Comparison of ENCODE assay signal across 21 mouse cellular contexts in the genomic region with DNA sequence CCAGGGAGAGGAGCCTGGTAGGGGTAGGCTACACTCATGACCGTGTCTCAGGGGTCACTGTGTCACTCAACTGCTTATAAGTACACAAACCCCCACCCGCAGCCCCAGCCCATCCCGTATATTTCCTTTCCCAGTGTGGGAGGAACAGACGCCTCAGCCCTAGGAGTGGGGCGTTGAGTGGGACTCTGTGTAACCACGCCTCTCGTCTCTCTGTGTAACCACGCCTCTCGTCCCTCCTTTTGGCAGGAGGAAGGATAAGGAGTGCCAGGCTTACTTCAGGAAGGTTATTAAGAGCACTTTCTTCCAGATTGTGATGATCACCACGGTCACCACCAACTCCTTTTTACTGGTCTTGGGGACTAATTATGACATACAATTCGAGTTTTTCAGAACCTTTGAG. TPM values are rescaled to one million over a fixed set of nuclear protein-coding genes. Genes with fewer than 3 reads are reported as not detected.
DNase-seq lines count a peak whose midpoint lies in the region; ATAC-seq and TF ChIP-seq lines count a peak whose summit lies in the region.
"Had no signal": no experiment of that assay in that cellular context is flagged by ENCODE, and none has a peak within 500 bp of the region (broad histone marks: within the 10 kb centered on the region; RNA-seq: fewer than 3 reads in every experiment).

No protein-coding gene starts in this region.

- TF ChIP-seq EP300 in heart, postnatal 0 days (IDR thresholded peaks at IDR 0.05; ENCODE audit: low read depth): no peak

- WGBS in heart, postnatal 0 days: 58% methylated on average over 11 of the region's 11 CpGs
- 35% methylated on average over 11 of the region's 11 CpGs for WGBS in lung, embryonic 16.5 days
- 53% methylated on average over 11 of the region's 11 CpGs for WGBS in stomach, embryonic 14.5 days
- 82% methylated on average over 11 of the region's 11 CpGs for WGBS in midbrain, embryonic 16.5 days

- H3K27me3 ChIP-seq in heart, postnatal 0 days (ENCODE audit: control insufficient read depth, insufficient read depth, low read length): no peaks in the 10 kb centered on the region
- no peaks in the 10 kb centered on the region for H3K27me3 ChIP-seq in lung, embryonic 16.5 days (ENCODE audit: control insufficient read depth, insufficient read depth, low read depth, low read length)
- H3K27me3 ChIP-seq in stomach, embryonic 14.5 days (ENCODE audit: control insufficient read depth, insufficient read depth, low read length): no peaks in the 10 kb centered on the region
- H3K27me3 ChIP-seq in midbrain, embryonic 16.5 days (ENCODE audit: control insufficient read depth, insufficient read depth, low read depth, low read length): no peaks in the 10 kb centered on the region

- ATAC-seq in heart, postnatal 0 days (ENCODE audit: insufficient read depth, low read depth): no peak
- peak; percentile 82 for ATAC-seq in lung, embryonic 16.5 days (ENCODE audit: low read depth)
- ATAC-seq in stomach, embryonic 14.5 days (ENCODE audit: insufficient number of reproducible peaks, insufficient read depth, low FRiP score, low read depth): peak; percentile 74; the same call in 1 of the 2 replicates
- no peak for ATAC-seq in midbrain, embryonic 16.5 days
- ATAC-seq: hindbrain, postnatal 0 days; liver, postnatal 0 days had no signal

- no peak overlapping the region for H3K4me3 ChIP-seq in heart, postnatal 0 days (ENCODE audit: low read depth, low read length)
- H3K4me3 ChIP-seq in lung, embryonic 16.5 days (ENCODE audit: low read length): no peak overlapping the region
- no peak overlapping the region for H3K4me3 ChIP-seq in stomach, embryonic 14.5 days (ENCODE audit: low read depth, low read length)
- H3K4me3 ChIP-seq in midbrain, embryonic 16.5 days (ENCODE audit: low read depth, low read length): no peak overlapping the region
- H3K4me3 ChIP-seq: heart, embryonic 10.5 days had no signal

- peak; percentile 10 for DNase-seq in heart, postnatal 0 days (ENCODE audit: low spot score)
- no peak for DNase-seq in heart, adult 9 months (ENCODE audit: low spot score in 2 of 2)
- DNase-seq in kidney, postnatal 4 days: peak; percentile 12 to 30
- no peak for DNase-seq in kidney, postnatal 36 days
- DNase-seq in cerebellum, adult 11 months: no peak
- DNase-seq: cerebellum, postnatal 10 days; gastrocnemius, postnatal 10 days; kidney, postnatal 25 days; liver; liver, postnatal 0 days; thymus, adult 18-20 months had no signal

- H3K27ac ChIP-seq in heart, postnatal 0 days (ENCODE audit: low read depth): no peak overlapping the region
- H3K27ac ChIP-seq in lung, embryonic 16.5 days (ENCODE audit: low read length): no peak overlapping the region
- H3K27ac ChIP-seq in stomach, embryonic 14.5 days (ENCODE audit: low read length): no peak overlapping the region
- no peak overlapping the region for H3K27ac ChIP-seq in midbrain, embryonic 16.5 days (ENCODE audit: low read length)
- H3K27ac ChIP-seq: heart, embryonic 10.5 days; hindbrain, postnatal 0 days had no signal

- no peak overlapping the region for H3K9ac ChIP-seq in heart, postnatal 0 days (replicated peaks; ENCODE audit: low read depth, low read length)
- no peak overlapping the region for H3K9ac ChIP-seq in lung, embryonic 16.5 days (ENCODE audit: low read length)
- H3K9ac ChIP-seq in stomach, embryonic 14.5 days (replicated peaks; ENCODE audit: low read depth, low read length): no peak overlapping the region
- no peak overlapping the region for H3K9ac ChIP-seq in midbrain, embryonic 16.5 days (ENCODE audit: low read depth, low read length)
- H3K9ac ChIP-seq: liver, postnatal 0 days had no signal

- no peaks in the 10 kb centered on the region for H3K9me3 ChIP-seq in heart, postnatal 0 days (replicated peaks; ENCODE audit: control insufficient read depth, low read length)
- H3K9me3 ChIP-seq in lung, embryonic 16.5 days (ENCODE audit: control insufficient read depth, low read length): peaks cover 2% of the 10 kb centered on the region; the same call in 1 of the 2 replicates
- H3K9me3 ChIP-seq in stomach, embryonic 14.5 days (ENCODE audit: control insufficient read depth, low read depth, low read length): no peaks in the 10 kb centered on the region
- no peaks in the 10 kb centered on the region for H3K9me3 ChIP-seq in midbrain, embryonic 16.5 days (replicated peaks; ENCODE audit: control insufficient read depth, low read length, poor library complexity, severe bottlenecking)
- H3K9me3 ChIP-seq: heart, embryonic 10.5 days had no signal

- no peak for TF ChIP-seq CTCF in heart, postnatal 0 days (IDR thresholded peaks at IDR 0.05; ENCODE audit: low read depth)

- H3K4me2 ChIP-seq in heart, postnatal 0 days (ENCODE audit: low read depth, low read length): no peak overlapping the region
- H3K4me2 ChIP-seq in lung, embryonic 16.5 days (ENCODE audit: low read depth, low read length): peak overlapping the region; percentile 27; the same call in 1 of the 2 replicates
- H3K4me2 ChIP-seq in stomach, embryonic 14.5 days (replicated peaks; ENCODE audit: low read depth, low read length): no peak overlapping the region
- no peak overlapping the region for H3K4me2 ChIP-seq in midbrain, embryonic 16.5 days (ENCODE audit: low read length)

- H3K36me3 ChIP-seq in heart, postnatal 0 days (replicated peaks; ENCODE audit: control insufficient read depth, insufficient read depth, low read length): no peaks in the 10 kb centered on the region
- no peaks in the 10 kb centered on the region for H3K36me3 ChIP-seq in lung, embryonic 16.5 days (ENCODE audit: control insufficient read depth, insufficient read depth, low read length)
- no peaks in the 10 kb centered on the region for H3K36me3 ChIP-seq in stomach, embryonic 14.5 days (ENCODE audit: control insufficient read depth, insufficient read depth, low read length)
- no peaks in the 10 kb centered on the region for H3K36me3 ChIP-seq in midbrain, embryonic 16.5 days (ENCODE audit: control insufficient read depth, insufficient read depth, low read length)
- H3K36me3 ChIP-seq: heart, embryonic 10.5 days had no signal

- H3K4me1 ChIP-seq in heart, postnatal 0 days (ENCODE audit: control insufficient read depth, insufficient read depth): no peaks in the 10 kb centered on the region
- no peaks in the 10 kb centered on the region for H3K4me1 ChIP-seq in lung, embryonic 16.5 days (replicated peaks; ENCODE audit: control insufficient read depth, insufficient read depth, low read length)
- H3K4me1 ChIP-seq in stomach, embryonic 14.5 days (ENCODE audit: control insufficient read depth, insufficient read depth, low read length): no peaks in the 10 kb centered on the region
- no peaks in the 10 kb centered on the region for H3K4me1 ChIP-seq in midbrain, embryonic 16.5 days (ENCODE audit: control insufficient read depth, insufficient read depth, low read length)
- H3K4me1 ChIP-seq: heart, embryonic 10.5 days had no signal

RNA-seq across cellular contexts. Expression of gene Catsper3, which starts 1.8 kb away (rescaled TPM):
- not detected in 2 replicates for total RNA-seq in heart, postnatal 0 days (2014; rRNA removed; ENCODE audit: low replicate concordance)
- 0.08 and 0.11 TPM in 2 replicates for polyA plus RNA-seq in heart, postnatal 0 days (2015; fragmentation: Nextera tagmentation; extraction: Ambion mirVana)
- not detected in 2 replicates for polyA plus RNA-seq in lung, embryonic 16.5 days (2015; fragmentation: Nextera tagmentation; extraction: Ambion mirVana)
- polyA plus RNA-seq in stomach, embryonic 14.5 days (2014; fragmentation: Nextera tagmentation; extraction: Ambion mirVana): 0.43 TPM in 1 of 2 replicates, not detected in the other
- polyA plus RNA-seq in midbrain, embryonic 16.5 days (2015; fragmentation: Nextera tagmentation; extraction: Ambion mirVana): 0.19 TPM in 1 of 2 replicates, not detected in the other
- total RNA-seq: hindbrain, postnatal 0 days had no signal
- polyA plus RNA-seq: forebrain, embryonic 11.5 days; neural tube, embryonic 11.5 days had no signal

RNA-seq across cellular contexts. Expression of gene Pitx1, which starts 49.9 kb away (rescaled TPM):
- 1.0 TPM in 1 of 2 replicates, not detected in the other for total RNA-seq in heart, postnatal 0 days (2014; rRNA removed; ENCODE audit: low replicate concordance)
- polyA plus RNA-seq in heart, postnatal 0 days (2015; fragmentation: Nextera tagmentation; extraction: Ambion mirVana): not detected in 2 replicates
- polyA plus RNA-seq in lung, embryonic 16.5 days (2015; fragmentation: Nextera tagmentation; extraction: Ambion mirVana): 0.36 and 0.47 TPM in 2 replicates
- 262 and 263 TPM in 2 replicates for polyA plus RNA-seq in stomach, embryonic 14.5 days (2014; fragmentation: Nextera tagmentation; extraction: Ambion mirVana)
- polyA plus RNA-seq in midbrain, embryonic 16.5 days (2015; fragmentation: Nextera tagmentation; extraction: Ambion mirVana): 1.0 and 1.4 TPM in 2 replicates
- total RNA-seq: hematopoietic stem cell, adult 5-6 weeks; left cerebral cortex, postnatal 36 days had no signal
- polyA plus RNA-seq: hindbrain, postnatal 0 days; liver, postnatal 0 days; spleen, adult 2 months had no signal

RNA-seq across cellular contexts. Expression of gene Pcbd2, which starts 59.0 kb away (rescaled TPM):
- total RNA-seq in heart, postnatal 0 days (2014; rRNA removed; ENCODE audit: low replicate concordance): 12.1 and 25.1 TPM in 2 replicates
- polyA plus RNA-seq in heart, postnatal 0 days (2015; fragmentation: Nextera tagmentation; extraction: Ambion mirVana): 54.7 and 63.5 TPM in 2 replicates
- 61.6 and 66.0 TPM in 2 replicates for polyA plus RNA-seq in lung, embryonic 16.5 days (2015; fragmentation: Nextera tagmentation; extraction: Ambion mirVana)
- 70.1 and 85.2 TPM in 2 replicates for polyA plus RNA-seq in stomach, embryonic 14.5 days (2014; fragmentation: Nextera tagmentation; extraction: Ambion mirVana)
- polyA plus RNA-seq in midbrain, embryonic 16.5 days (2015; fragmentation: Nextera tagmentation; extraction: Ambion mirVana): 17.5 and 20.0 TPM in 2 replicates

Comparison
In these comparisons a context has a peak if more than half of its experiments do, and no peak if none do; other contexts are left out.
1. DNase-seq: peak in heart, postnatal 0 days (single experiment) and kidney, postnatal 4 days (2 of 2); none in heart, adult 9 months (0 of 2), kidney, postnatal 36 days (0 of 2) and cerebellum, adult 11 months (single experiment).
2. ATAC-seq: peak in lung, embryonic 16.5 days (single experiment) and stomach, embryonic 14.5 days (single experiment); none in heart, postnatal 0 days (single experiment) and midbrain, embryonic 16.5 days (single experiment).
3. RNA of gene Pitx1, which starts 49.9 kb away (polyA plus RNA-seq): 262 to 263 TPM in stomach, embryonic 14.5 days; 1.0 to 1.4 TPM in midbrain, embryonic 16.5 days, 0.36 to 0.47 TPM in lung, embryonic 16.5 days and not detected in heart, postnatal 0 days; every median in the first group is over 100 times any median in the second.